Mouse (Mus musculus) cortical plate, adult 2 months (tissue): ENCODE data around the gene Slc13a3.

Experiments used
- CTCF ChIP-seq: fragments of 200-500 bp; IDR thresholded peaks from 2 replicates; pipeline ENCODE4 v1.5.1; 2011; ENCODE audit warnings: mild to moderate bottlenecking, control low read depth, low read length; ENCODE audit not compliant: insufficient read depth; ENCODE audit errors: extremely low read depth
- POLR2A ChIP-seq: fragments of 200-500 bp; IDR thresholded peaks from 2 replicates; pipeline ENCODE4 v1.6.1; 2011; ENCODE audit warnings: mild to moderate bottlenecking, low read length, control low read depth; ENCODE audit not compliant: insufficient read depth; ENCODE audit errors: extremely low read depth

GRCm38 (mm10) chr2:165360861-165361260 is 112.2 kb downstream of the Slc13a3 start:
- TF ChIP-seq CTCF (peak; percentile 91), POLR2A (no peak)
